Mouse (Mus musculus) small intestine, adult 2 months (tissue): ENCODE results near the gene Olfml2b. TPM values are rescaled to one million over a fixed set of nuclear protein-coding genes. Genes with fewer than 3 reads are reported as not detected.

Source experiments
- H3K27ac ChIP-seq: fragments of 200-500 bp; 2 replicates; pipeline ENCODE4 v1.5.1; 2012; ENCODE audit warnings: low read depth, low read length, control low read depth, inconsistent platforms; ENCODE audit not compliant: insufficient read depth
- H3K27me3 ChIP-seq: fragments of 200-500 bp; 2 replicates; pipeline ENCODE4 v1.6.1; 2012; ENCODE audit warnings: mild to moderate bottlenecking, moderate library complexity, low read length, inconsistent platforms; ENCODE audit not compliant: control insufficient read depth, insufficient read depth
- H3K36me3 ChIP-seq: fragments of 200-500 bp; 2 replicates; pipeline ENCODE4 v1.6.1; 2012; ENCODE audit warnings: mild to moderate bottlenecking, low read length, control low read depth, inconsistent platforms; ENCODE audit not compliant: control insufficient read depth, insufficient read depth
- H3K4me1 ChIP-seq: fragments of 200-500 bp; 2 replicates; pipeline ENCODE4 v1.6.1; 2012; ENCODE audit warnings: low read length, inconsistent platforms, mixed read lengths; ENCODE audit not compliant: control insufficient read depth, insufficient read depth, insufficient read length
- H3K4me3 ChIP-seq: fragments of 200-500 bp; 2 replicates; pipeline ENCODE4 v1.5.1; 2012; ENCODE audit warnings: low read depth, mild to moderate bottlenecking, control low read depth, inconsistent platforms, low read length, moderate library complexity
- CTCF ChIP-seq: fragments of 200-500 bp; IDR thresholded peaks from 2 replicates; pipeline ENCODE4 v1.5.1; 2012; ENCODE audit warnings: low read depth, mild to moderate bottlenecking, control low read depth, inconsistent platforms, low read length, moderate library complexity, mixed read lengths; ENCODE audit not compliant: insufficient replicate concordance, insufficient read length; ENCODE audit errors: extremely low read depth
- POLR2A ChIP-seq: fragments of 200-500 bp; IDR thresholded peaks from 2 replicates; pipeline ENCODE4 v1.6.1; 2012; ENCODE audit warnings: low read depth, mild to moderate bottlenecking, control low read depth, inconsistent platforms, low read length, moderate library complexity
- WGBS: fragments of 180-500 bp; shearing (Covaris S2); methylation state at CpG from one replicate; pipeline ENCODE4 v1.1.7; 2018; 5-methylcytosine and 5-hydroxymethylcytosine counted together
- polyA plus RNA-seq: library from polyadenylated mRNA; depleted of rRNA; stranded (reverse); fragments of >200 nt; gene quantifications from 2 replicates; pipeline ENCODE4 v1.2.3, GENCODE M21; 2012

The Olfml2b gene
- polyA plus RNA-seq, 1 experiment = 3.2 TPM

DNA sequence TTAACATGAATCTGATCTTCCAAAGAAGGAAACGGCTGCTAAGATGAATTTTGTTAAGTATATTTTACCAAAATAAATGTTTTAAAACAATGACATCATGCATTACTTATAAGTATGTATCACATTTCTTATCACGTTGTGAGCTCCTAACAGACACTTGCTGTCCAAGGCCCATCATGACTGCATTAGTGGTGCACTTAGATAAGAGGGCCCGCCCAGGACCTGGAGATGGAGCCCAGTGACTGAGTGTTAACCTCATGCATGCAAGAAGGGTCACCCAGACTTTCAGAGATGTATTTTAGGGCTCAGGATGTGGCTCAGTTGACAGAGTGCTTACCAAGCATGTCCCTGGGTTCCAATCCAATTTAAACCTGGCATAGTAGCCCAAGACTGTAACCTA, 34.0 kb upstream of the Olfml2b start:
- Histone ChIP-seq H3K4me1 (no peaks in the 10 kb centered on the region), H3K36me3 (no peaks in the 10 kb centered on the region), H3K27ac (no peak overlapping the region), H3K27me3 (no peaks in the 10 kb centered on the region), H3K4me3 (no peak overlapping the region)
- WGBS = 71% methylated on average over 3 of the region's 3 CpGs
- TF ChIP-seq POLR2A (no peak), CTCF (no peak)

- TF ChIP-seq POLR2A (no peak), CTCF (no peak)
- Histone ChIP-seq H3K4me3 (no peak overlapping the region), H3K4me1 (no peaks in the 10 kb centered on the region), H3K36me3 (no peaks in the 10 kb centered on the region), H3K27ac (no peak overlapping the region), H3K27me3 (no peaks in the 10 kb centered on the region)
- 79% methylated on average over 3 of the region's 3 CpGs for WGBS
Observed at GRCm38 (mm10) chr1:170610695-170611094, 33.6 kb upstream of the Olfml2b start.

DNA sequence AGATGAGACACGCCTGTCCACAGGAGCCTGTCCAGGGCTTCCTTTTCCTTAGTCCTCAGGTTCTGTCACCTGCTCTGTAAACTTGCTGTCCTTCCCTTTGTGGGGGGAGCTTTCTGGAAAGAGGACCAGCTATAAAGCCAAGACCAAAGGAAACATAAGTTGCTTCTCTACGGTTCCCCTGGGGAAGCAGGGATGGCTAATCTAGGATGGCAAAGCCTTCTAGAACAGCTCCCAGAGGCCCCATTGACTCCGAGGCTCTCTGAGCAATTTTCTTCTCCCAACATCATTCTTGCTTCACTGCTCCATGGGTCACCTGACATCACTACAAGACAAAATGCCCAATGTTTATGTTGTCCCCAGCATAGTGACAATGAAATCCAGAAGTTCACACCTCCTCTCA, 32.7 kb upstream of the Olfml2b start:
- H3K27ac ChIP-seq = no peak overlapping the region
- H3K27me3 ChIP-seq = no peaks in the 10 kb centered on the region
- no peaks in the 10 kb centered on the region for H3K36me3 ChIP-seq
- TF ChIP-seq CTCF (no peak), POLR2A (no peak)
- 90% methylated on average over 3 of the region's 3 CpGs for WGBS
- no peak overlapping the region for H3K4me3 ChIP-seq
- H3K4me1 ChIP-seq = no peaks in the 10 kb centered on the region

GRCm38 (mm10) chr1:170612968-170613872, 31.1 kb upstream of the Olfml2b start:
- no peaks in the 10 kb centered on the region for H3K4me1 ChIP-seq
- peak; percentile 55; the same call in 1 of the 2 replicates for TF ChIP-seq CTCF
- TF ChIP-seq POLR2A = no peak
- H3K36me3 ChIP-seq = no peaks in the 10 kb centered on the region
- no peak overlapping the region for H3K4me3 ChIP-seq
- 56% methylated on average over 18 of the region's 18 CpGs for WGBS
- H3K27me3 ChIP-seq = no peaks in the 10 kb centered on the region
- H3K27ac ChIP-seq = no peak overlapping the region

DNA sequence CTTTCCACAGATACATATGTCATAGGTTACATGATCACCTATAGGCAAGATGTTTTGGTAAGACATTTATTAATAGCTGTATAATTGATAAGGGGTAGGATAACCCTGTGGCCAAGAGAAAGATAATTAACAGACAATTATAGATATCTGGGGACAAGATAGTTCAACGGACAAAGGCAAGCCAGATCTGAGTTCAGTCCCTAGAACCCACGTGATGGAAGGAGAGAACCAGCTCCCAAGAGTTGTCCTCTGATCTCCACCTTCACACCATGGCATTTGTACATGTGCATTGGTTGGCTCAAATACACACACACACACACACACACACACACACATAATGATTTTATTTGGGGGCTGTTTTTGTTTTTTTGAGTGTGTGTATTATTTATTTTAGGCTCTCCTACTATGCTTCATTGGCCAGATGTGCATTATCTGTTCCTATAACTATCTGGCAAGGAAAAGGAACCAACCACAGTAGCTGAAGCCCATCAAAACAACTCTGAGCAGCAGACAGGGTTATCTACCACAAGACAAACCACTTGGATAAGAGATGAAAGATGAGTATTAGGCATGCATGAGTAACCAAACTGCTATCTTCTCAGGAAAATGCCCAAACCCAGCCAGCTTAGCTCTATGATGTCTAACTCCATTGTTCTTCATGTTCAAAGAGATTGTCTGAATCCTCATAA, 24.5 kb upstream of the Olfml2b start:
- WGBS = 58% methylated on average over 2 of the region's 2 CpGs
- H3K4me1 ChIP-seq = no peaks in the 10 kb centered on the region
- H3K27me3 ChIP-seq = no peaks in the 10 kb centered on the region
- H3K4me3 ChIP-seq = no peak overlapping the region
- no peaks in the 10 kb centered on the region for H3K36me3 ChIP-seq
- no peak overlapping the region for H3K27ac ChIP-seq
- TF ChIP-seq CTCF = no peak
- no peak for TF ChIP-seq POLR2A

DNA sequence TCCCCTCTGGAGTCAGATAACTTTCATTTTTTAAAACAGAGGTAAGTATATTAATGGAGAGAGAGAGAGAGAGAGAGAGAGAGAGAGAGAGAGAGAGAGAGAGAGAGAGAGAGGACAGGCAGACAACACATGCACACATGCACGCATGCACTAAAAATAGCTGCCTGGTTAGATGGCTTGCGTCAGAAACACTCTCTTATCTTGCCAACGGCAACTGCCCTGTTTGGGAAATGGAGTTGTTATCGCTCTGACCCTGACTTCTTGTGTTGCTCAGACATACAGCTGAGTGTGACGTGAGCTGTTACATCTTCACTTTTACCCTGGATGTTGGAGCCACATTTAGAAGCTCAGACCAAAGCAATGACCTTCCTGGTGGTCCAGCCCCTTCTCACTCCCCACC, 21.4 kb upstream of the Olfml2b start:
- no peak for TF ChIP-seq CTCF
- TF ChIP-seq POLR2A = no peak
- H3K4me3 ChIP-seq = no peak overlapping the region
- 14% methylated on average over 5 of the region's 5 CpGs for WGBS
- H3K27me3 ChIP-seq = no peaks in the 10 kb centered on the region
- no peaks in the 10 kb centered on the region for H3K36me3 ChIP-seq
- no peak overlapping the region for H3K27ac ChIP-seq
- no peaks in the 10 kb centered on the region for H3K4me1 ChIP-seq

DNA sequence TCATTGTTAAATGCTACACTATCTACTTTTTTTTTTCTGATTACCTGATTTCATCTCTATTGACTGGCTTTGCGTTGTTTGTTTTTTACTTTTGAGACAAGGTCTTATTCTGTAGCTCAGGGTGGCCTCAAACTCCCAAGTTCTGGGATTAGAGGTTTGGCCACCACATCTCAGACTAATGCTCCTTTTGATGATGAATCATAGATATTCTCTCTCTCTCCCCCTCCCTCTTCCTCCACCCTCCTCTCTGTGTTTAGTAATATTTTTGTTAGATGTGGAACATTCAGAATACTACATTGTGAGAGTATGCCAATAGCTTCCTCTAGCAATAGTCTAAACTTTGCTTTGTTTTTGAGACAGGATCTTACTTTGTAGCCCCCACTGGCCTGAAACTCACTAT, 20.9 kb upstream of the Olfml2b start:
- H3K27me3 ChIP-seq = no peaks in the 10 kb centered on the region
- H3K36me3 ChIP-seq = no peaks in the 10 kb centered on the region
- TF ChIP-seq POLR2A (no peak), CTCF (no peak)
- H3K27ac ChIP-seq = no peak overlapping the region
- H3K4me3 ChIP-seq = no peak overlapping the region
- H3K4me1 ChIP-seq = no peaks in the 10 kb centered on the region
- 98% methylated on average over 1 of the region's 1 CpGs for WGBS
